Mouse (Mus musculus): ENCODE measurements at regions not wholly inside any gene's neighbourhood (a gene's known extent, or its start where the extent isn't known, plus 50 kb on each side); places are given as distances from the start of the nearest gene placed in this dataset.

- DNase-seq (ENCODE audit: low read depth, low spot score) = no peak
Measured at GRCm38 (mm10) chr3:143328521-143328920, 446.7 kb upstream of the Pkn2 start.

GRCm38 (mm10) chr3:143327652-143328051 lies 445.8 kb upstream of the Pkn2 start:
- Histone ChIP-seq H3K4me3 (ENCODE audit: control insufficient read depth in 1 of 2, insufficient read depth in 1 of 2, low read depth in 2 of 2, low read length in 2 of 2) (no peak overlapping the region), H3K9me3 (replicated peaks; ENCODE audit: insufficient read depth, low read length) (no peaks in the 10 kb centered on the region), H3K27ac (ENCODE audit: control insufficient read depth, low read depth, low read length) (no peak overlapping the region), H3K4me1 (ENCODE audit: control insufficient read depth in 1 of 2, insufficient read depth in 2 of 2, low read length in 2 of 2) (no peaks in the 10 kb centered on the region), H3K27me3 (ENCODE audit: control insufficient read depth in 1 of 2, insufficient read depth in 2 of 2, low read length in 2 of 2) (no peaks in the 10 kb centered on the region), H3K79me2 (ENCODE audit: control insufficient read depth, insufficient read depth, low read length, poor library complexity) (no peaks in the 10 kb centered on the region), H3K36me3 (ENCODE audit: control insufficient read depth in 1 of 2, insufficient read depth in 2 of 2, low read length in 2 of 2) (no peaks in the 10 kb centered on the region), H3K9ac (ENCODE audit: control insufficient read depth, low read depth, low read length, poor library complexity, severe bottlenecking) (no peak overlapping the region)
- TF ChIP-seq RAD21 (IDR thresholded peaks at IDR 0.05; ENCODE audit: low read depth, low read length) = no peak
- no peak for TF ChIP-seq MAFK (IDR thresholded peaks at IDR 0.05; ENCODE audit: borderline replicate concordance, low read depth, low read length)
- no peak for TF ChIP-seq MXI1 (IDR thresholded peaks at IDR 0.05; ENCODE audit: low read depth, low read length)
- no peak for TF ChIP-seq ZC3H11A (IDR thresholded peaks at IDR 0.05; ENCODE audit: low read depth, low read length)
- no peak for DNase-seq (ENCODE audit: low read depth, low spot score)

More at GRCm38 (mm10) chr3:143328521-143328920, 446.7 kb upstream of the Pkn2 start:
- H3K27ac ChIP-seq (ENCODE audit: control insufficient read depth, low read depth, low read length) = no peak overlapping the region
- H3K4me1 ChIP-seq (ENCODE audit: control insufficient read depth in 1 of 2, insufficient read depth in 2 of 2, low read length in 2 of 2) = no peaks in the 10 kb centered on the region
- no peak overlapping the region for H3K9ac ChIP-seq (ENCODE audit: control insufficient read depth, low read depth, low read length, poor library complexity, severe bottlenecking)
- TF ChIP-seq ZKSCAN1 (IDR thresholded peaks at IDR 0.05; ENCODE audit: low read depth, low read length) = no peak
- TF ChIP-seq MAZ (IDR thresholded peaks at IDR 0.05; ENCODE audit: low read depth, low read length) = no peak
- TF ChIP-seq EP300 (IDR thresholded peaks at IDR 0.05; ENCODE audit: low read depth in 1 of 2, low read length in 2 of 2) = no peak
- no peak for TF ChIP-seq CHD1 (IDR thresholded peaks at IDR 0.05; ENCODE audit: low read depth, low read length)
- no peak for TF ChIP-seq ZMIZ1 (IDR thresholded peaks at IDR 0.05; ENCODE audit: low read depth, low read length)
- TF ChIP-seq UBTF (IDR thresholded peaks at IDR 0.05; ENCODE audit: borderline replicate concordance, insufficient read depth, low read depth, low read length) = no peak
- TF ChIP-seq ZNF384 (IDR thresholded peaks at IDR 0.05; ENCODE audit: low read depth, low read length) = no peak
- TF ChIP-seq RCOR1 (IDR thresholded peaks at IDR 0.05; ENCODE audit: low read depth, low read length) = no peak
- no peak for TF ChIP-seq SMC3 (IDR thresholded peaks at IDR 0.05; ENCODE audit: low read depth, low read length)
- TF ChIP-seq SIN3A (IDR thresholded peaks at IDR 0.05; ENCODE audit: low read length) = no peak
- no peak for TF ChIP-seq TBP (IDR thresholded peaks at IDR 0.05; ENCODE audit: low read depth, low read length)
- TF ChIP-seq JUND (IDR thresholded peaks at IDR 0.05; ENCODE audit: low read depth, low read length) = no peak
- TF ChIP-seq GABPA (IDR thresholded peaks at IDR 0.05; ENCODE audit: low read depth, low read length) = no peak
- no peak for TF ChIP-seq USF1 (IDR thresholded peaks at IDR 0.05; ENCODE audit: low read depth, low read length)
- TF ChIP-seq CHD2 (IDR thresholded peaks at IDR 0.05; ENCODE audit: low read length) = no peak
- no peak for TF ChIP-seq HCFC1 (IDR thresholded peaks at IDR 0.05; ENCODE audit: low read depth, low read length)
- H3K36me3 ChIP-seq (ENCODE audit: control insufficient read depth in 1 of 2, insufficient read depth in 2 of 2, low read length in 2 of 2) = no peaks in the 10 kb centered on the region
- H3K27me3 ChIP-seq (ENCODE audit: control insufficient read depth in 1 of 2, insufficient read depth in 2 of 2, low read length in 2 of 2) = no peaks in the 10 kb centered on the region
- no peak overlapping the region for H3K4me3 ChIP-seq (ENCODE audit: control insufficient read depth in 1 of 2, insufficient read depth in 1 of 2, low read depth in 2 of 2, low read length in 2 of 2)
- H3K9me3 ChIP-seq (replicated peaks; ENCODE audit: insufficient read depth, low read length) = no peaks in the 10 kb centered on the region
- no peaks in the 10 kb centered on the region for H3K79me2 ChIP-seq (ENCODE audit: control insufficient read depth, insufficient read depth, low read length, poor library complexity)
